Mouse (Mus musculus) R1 (cell line): ENCODE measurements at regions not wholly inside any gene's neighbourhood (a gene's known extent, or its start where the extent isn't known, plus 50 kb on each side); places are given as distances from the start of the nearest gene placed in this dataset.

Experiments used
- DNase-seq: peaks from one replicate; pipeline ENCODE4 v3.0.0-alpha.2; 2018; ENCODE audit warnings: low read depth, low spot score

DNA sequence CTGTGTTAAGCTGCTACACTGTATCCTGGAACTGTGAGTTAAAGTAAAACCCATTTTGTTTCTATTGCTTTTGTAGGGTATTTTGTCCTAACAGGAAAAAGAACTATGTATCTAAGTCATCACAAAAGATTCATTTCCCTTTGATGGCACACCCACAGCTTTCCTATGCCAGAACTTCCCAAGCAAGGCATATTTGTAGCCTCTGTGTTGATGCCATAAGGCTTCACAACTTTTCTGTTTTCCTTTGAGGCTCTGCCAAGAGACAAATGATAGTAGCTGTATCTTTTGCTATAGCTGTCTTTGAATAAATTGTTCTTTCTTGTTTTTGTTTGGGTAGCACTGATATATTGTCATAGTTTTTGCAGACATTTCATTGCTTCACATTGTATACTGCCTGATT lies 790.2 kb downstream of the Slitrk5 start:
- DNase-seq: no peak

DNA sequence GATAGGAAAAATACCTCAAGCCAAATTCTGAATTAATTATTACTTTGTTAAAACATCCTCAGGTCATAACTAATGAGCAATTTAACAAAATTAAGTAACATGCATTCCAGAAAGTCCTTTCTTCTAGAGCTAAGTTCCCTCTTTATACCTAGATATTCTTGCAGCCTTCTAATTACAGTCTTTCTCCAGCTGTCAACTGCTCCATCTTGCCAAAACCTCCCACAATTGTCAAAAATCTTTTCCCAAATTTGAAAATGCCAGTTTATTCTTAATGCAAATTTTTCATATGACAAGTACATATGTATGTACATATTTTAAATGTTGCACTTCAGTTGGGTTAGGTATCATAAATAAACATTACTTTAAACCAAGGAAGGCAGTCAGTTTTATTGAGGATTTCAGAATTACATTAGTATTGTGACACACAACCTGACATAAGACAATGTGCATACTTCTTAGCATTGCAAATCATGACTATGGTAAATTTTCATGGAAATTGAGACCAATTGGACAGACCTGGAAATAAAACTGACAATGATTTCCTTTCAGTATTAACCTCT lies 791.5 kb downstream of the Slitrk5 start:
- DNase-seq: no peak

- peak; percentile 76 for DNase-seq
Observed at GRCm38 (mm10) chr14:112475541-112475940, 800.6 kb downstream of the Slitrk5 start.
